ENCODE assay signal across 8 mouse cellular contexts in the genomic region with DNA sequence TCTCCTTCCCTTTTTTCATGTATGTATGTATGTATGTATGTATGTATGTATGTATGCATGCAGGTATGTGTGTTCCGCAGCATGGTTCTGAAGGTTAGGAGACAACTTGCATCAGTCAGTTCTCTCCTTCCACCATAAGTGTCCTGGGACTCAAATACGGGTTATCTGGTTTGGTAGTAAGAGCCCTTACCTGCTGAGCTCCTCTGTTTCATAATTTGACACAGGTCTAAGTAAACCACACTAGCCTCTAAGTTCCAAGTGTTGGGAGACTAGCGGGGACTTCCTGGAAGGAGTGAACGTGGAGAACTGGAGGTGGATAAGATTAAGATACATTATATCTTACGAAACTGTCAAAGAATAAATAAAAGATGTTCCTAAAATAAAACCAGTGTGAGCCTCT. TPM values are rescaled to one million over a fixed set of nuclear protein-coding genes. Genes with fewer than 3 reads are reported as not detected.
A peak's percentile ranks its signal among the peaks of the same experiment; 100 is the strongest.
DNase-seq lines count a peak whose midpoint lies in the region; ATAC-seq and TF ChIP-seq lines count a peak whose summit lies in the region.

No protein-coding gene starts in this region.

- peak overlapping the region; percentile 98 for H3K4me2 ChIP-seq in heart, postnatal 0 days (ENCODE audit: low read depth, low read length)
- peak overlapping the region; percentile 83 for H3K4me2 ChIP-seq in hindbrain, embryonic 15.5 days
- H3K4me2 ChIP-seq in midbrain, postnatal 0 days (ENCODE audit: low read depth, low read length, poor library complexity, severe bottlenecking): peak overlapping the region; percentile 71

- H3K4me1 ChIP-seq in heart, postnatal 0 days (ENCODE audit: control insufficient read depth, insufficient read depth): peaks cover 10% of the 10 kb centered on the region; the same call in 1 of the 2 replicates
- H3K4me1 ChIP-seq in hindbrain, embryonic 15.5 days (replicated peaks): peaks cover 10% of the 10 kb centered on the region
- peaks cover 3% of the 10 kb centered on the region; the same call in 1 of the 2 replicates for H3K4me1 ChIP-seq in midbrain, postnatal 0 days (ENCODE audit: insufficient read depth, low read length)

- ATAC-seq in heart, postnatal 0 days (ENCODE audit: insufficient read depth, low read depth): no peak
- peak; percentile 1; the same call in 1 of the 2 replicates for ATAC-seq in hindbrain, embryonic 15.5 days (ENCODE audit: low FRiP score, low read depth)
- ATAC-seq in midbrain, postnatal 0 days (ENCODE audit: low FRiP score): no peak; the same call in 1 of the 2 replicates

- no peak overlapping the region for H3K9ac ChIP-seq in heart, postnatal 0 days (replicated peaks; ENCODE audit: low read depth, low read length)
- H3K9ac ChIP-seq in hindbrain, embryonic 15.5 days: no peak overlapping the region
- H3K9ac ChIP-seq in midbrain, postnatal 0 days (replicated peaks; ENCODE audit: low read length, poor library complexity, severe bottlenecking): 0 out of 2 replicates have a peak overlapping the region, but pooled peaks have one; percentile 70

- intact Hi-C loops in heart, postnatal 25 days (cut with DNase I): loop anchor here (2.0 to 5.0 kb wide), 2 partner anchors 85 to 210 kb away; a partner anchor contains a TSS

- 31% methylated on average over 5 of the region's 5 CpGs for WGBS in heart, postnatal 0 days
- 51% methylated on average over 5 of the region's 5 CpGs for WGBS in hindbrain, embryonic 15.5 days
- WGBS in midbrain, postnatal 0 days: 42% methylated on average over 5 of the region's 5 CpGs

- H3K36me3 ChIP-seq in heart, postnatal 0 days (replicated peaks; ENCODE audit: control insufficient read depth, insufficient read depth, low read length): no peaks in the 10 kb centered on the region
- H3K36me3 ChIP-seq in hindbrain, embryonic 15.5 days: no peaks in the 10 kb centered on the region
- H3K36me3 ChIP-seq in midbrain, postnatal 0 days (ENCODE audit: insufficient read depth, low read length): no peaks in the 10 kb centered on the region

- TF ChIP-seq EP300 in heart, postnatal 0 days (IDR thresholded peaks at IDR 0.05; ENCODE audit: low read depth): no peak

- no peaks in the 10 kb centered on the region for H3K9me3 ChIP-seq in heart, postnatal 0 days (replicated peaks; ENCODE audit: control insufficient read depth, low read length)
- H3K9me3 ChIP-seq in hindbrain, embryonic 15.5 days: no peaks in the 10 kb centered on the region
- H3K9me3 ChIP-seq in midbrain, postnatal 0 days (ENCODE audit: low read length): no peaks in the 10 kb centered on the region

- no peaks in the 10 kb centered on the region for H3K27me3 ChIP-seq in heart, postnatal 0 days (ENCODE audit: control insufficient read depth, insufficient read depth, low read length)
- H3K27me3 ChIP-seq in hindbrain, embryonic 15.5 days: no peaks in the 10 kb centered on the region
- H3K27me3 ChIP-seq in midbrain, postnatal 0 days (ENCODE audit: insufficient read depth, low read length): no peaks in the 10 kb centered on the region

- no peak overlapping the region for H3K27ac ChIP-seq in heart, postnatal 0 days (ENCODE audit: low read depth)
- peak overlapping the region; percentile 76 for H3K27ac ChIP-seq in hindbrain, embryonic 15.5 days (replicated peaks)
- no peak overlapping the region for H3K27ac ChIP-seq in midbrain, postnatal 0 days (ENCODE audit: low read depth, low read length)

- no peak for DNase-seq in heart, postnatal 0 days (ENCODE audit: low spot score)
- DNase-seq in heart, postnatal 25 days (ENCODE audit: low spot score): no peak
- DNase-seq in c-Kit-negative CD71-positive TER-119-positive erythroid progenitor cells, embryonic 14.5 days (ENCODE audit: low read depth, low spot score): peak; percentile 12
- no peak for DNase-seq in midbrain, postnatal 0 days (ENCODE audit: low spot score)
- DNase-seq in right cerebral cortex, postnatal 36 days (ENCODE audit: low spot score in 2 of 2): no peak
- no peak for DNase-seq in yolk sac, embryonic 10.5 days (ENCODE audit: low spot score)
- DNase-seq in urinary bladder, postnatal 14 days (ENCODE audit: low spot score): no peak

- H3K4me3 ChIP-seq in heart, postnatal 0 days (ENCODE audit: low read depth, low read length): peak overlapping the region; percentile 88
- H3K4me3 ChIP-seq in hindbrain, embryonic 15.5 days: peak overlapping the region; percentile 59
- peak overlapping the region; percentile 72 for H3K4me3 ChIP-seq in midbrain, postnatal 0 days (ENCODE audit: low read depth, low read length)

- no peak for TF ChIP-seq CTCF in heart, postnatal 0 days (IDR thresholded peaks at IDR 0.05; ENCODE audit: low read depth)
- TF ChIP-seq CTCF in midbrain, postnatal 0 days (IDR thresholded peaks at IDR 0.05): no peak

RNA-seq across cellular contexts. Expression of a gene that starts 0.5 kb away (rescaled TPM):
- total RNA-seq in heart, postnatal 0 days (2014; rRNA removed; ENCODE audit: low replicate concordance): 23.9 and 32.6 TPM in 2 replicates
- polyA plus RNA-seq in heart, postnatal 0 days (2015; fragmentation: Nextera tagmentation; extraction: Ambion mirVana): 23.1 and 25.0 TPM in 2 replicates
- 10 to 100 TPM; 18.8 to 24.9 TPM for total RNA-seq in heart, postnatal 25 days (2021)
- 79.7 and 80.0 TPM in 2 replicates for polyA plus RNA-seq in hindbrain, embryonic 15.5 days (2015; fragmentation: Nextera tagmentation; extraction: Ambion mirVana)
- total RNA-seq in midbrain, postnatal 0 days (2014; rRNA removed): 69.7 and 70.9 TPM in 2 replicates
- 61.1 and 64.2 TPM in 2 replicates for polyA plus RNA-seq in midbrain, postnatal 0 days (2015; fragmentation: Nextera tagmentation; extraction: Ambion mirVana)
